Mouse (Mus musculus): ENCODE data around the gene Ubr4. TPM values are rescaled to one million over a fixed set of nuclear protein-coding genes. Genes with fewer than 3 reads are reported as not detected.

Gene Ubr4
- polyA plus RNA-seq (2012; rRNA removed): 156 and 159 TPM in 2 replicates

GRCm38 (mm10) chr4:139351931-139352711, at the start of gene Ubr4, which contains the start of the genes Mrto4 and Emc1:
Ubr4 (plus strand) TSS chr4:139352609.
Mrto4 (minus strand) TSS chr4:139352576.
Emc1 (plus strand) TSS chr4:139352587.
- no peak for DNase-seq (ENCODE audit: low read depth)

GRCm38 (mm10) chr4:139305521-139305920, 46.9 kb upstream of the Ubr4 start:
- DNase-seq (ENCODE audit: low read depth): no peak

GRCm38 (mm10) chr4:139307916-139308315, 44.5 kb upstream of the Ubr4 start:
- DNase-seq (ENCODE audit: low read depth): no peak

DNA sequence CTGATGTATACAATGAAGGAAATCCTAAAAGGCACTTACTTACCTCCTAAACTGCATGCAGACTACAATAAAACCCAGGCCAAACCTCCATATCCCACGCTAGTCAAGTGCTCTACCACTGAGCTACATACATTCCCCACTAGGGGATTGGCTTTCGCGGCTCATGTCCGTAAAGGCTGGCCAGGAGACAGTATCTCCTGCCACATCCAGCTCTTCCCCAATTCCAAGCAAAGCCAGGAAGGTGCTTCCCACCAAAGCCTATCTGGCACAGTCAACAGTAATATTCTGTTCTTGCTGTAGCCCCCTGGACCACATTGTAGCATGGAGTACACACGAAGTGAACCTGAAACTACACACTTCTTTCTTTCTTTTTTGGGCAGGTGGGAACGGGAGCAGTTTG, 42.8 kb upstream of the Ubr4 start:
- DNase-seq (ENCODE audit: low read depth): no peak

- DNase-seq (ENCODE audit: low read depth): no peak
These were observed 42.1 kb upstream of the Ubr4 start, which contains the start of the genes Pqlc2 and Akr7a5 for GRCm38 (mm10) chr4:139310171-139310898. Pqlc2 (minus strand) TSS chr4:139310708. Akr7a5 (plus strand) TSS chr4:139310744.

GRCm38 (mm10) chr4:139310899-139311701, 41.3 kb upstream of the Ubr4 start:
- DNase-seq (ENCODE audit: low read depth): no peak

- DNase-seq (ENCODE audit: low read depth): no peak
These were observed 40.7 kb upstream of the Ubr4 start for GRCm38 (mm10) chr4:139311707-139312106.

DNA sequence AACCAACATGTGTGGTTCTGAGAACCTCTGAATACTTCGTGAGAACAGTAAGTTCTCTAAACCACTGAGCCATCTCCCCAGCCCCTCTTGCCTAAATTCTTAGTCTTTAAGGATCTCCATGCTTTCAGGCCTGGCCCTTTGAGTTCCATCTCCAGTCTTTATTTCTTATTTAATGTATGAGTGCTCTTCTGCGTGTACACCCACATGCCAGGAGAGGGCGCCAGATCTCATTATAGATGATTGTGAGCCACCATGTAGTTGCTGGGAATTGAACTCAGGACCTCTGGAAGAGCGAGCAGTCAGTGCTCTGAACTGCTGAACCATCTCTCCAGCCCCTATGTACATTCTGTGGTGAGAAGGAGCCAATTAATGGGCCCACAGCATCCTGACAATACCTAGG, 39.8 kb upstream of the Ubr4 start:
- no peak for DNase-seq (ENCODE audit: low read depth)

DNA sequence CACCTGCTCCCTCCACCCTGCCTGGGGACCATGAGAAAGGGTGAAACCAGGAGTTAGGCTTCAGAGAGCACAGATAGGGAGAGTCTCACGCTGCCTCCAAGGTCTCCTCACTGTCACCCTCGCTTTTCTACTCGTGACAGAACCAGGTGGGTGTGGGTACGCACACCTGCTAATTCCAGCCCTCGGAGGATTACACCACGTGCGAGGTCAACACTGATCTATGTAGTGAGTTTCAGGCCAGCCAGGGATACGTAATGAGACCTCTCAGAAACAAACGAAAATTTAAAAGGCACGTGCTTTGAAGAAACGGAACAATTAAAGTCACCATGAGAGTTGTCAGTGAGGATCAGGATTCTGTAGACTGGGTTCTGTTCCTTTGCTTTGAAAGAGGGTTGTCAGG, 34.0 kb upstream of the Ubr4 start:
- no peak for DNase-seq (ENCODE audit: low read depth)

DNA sequence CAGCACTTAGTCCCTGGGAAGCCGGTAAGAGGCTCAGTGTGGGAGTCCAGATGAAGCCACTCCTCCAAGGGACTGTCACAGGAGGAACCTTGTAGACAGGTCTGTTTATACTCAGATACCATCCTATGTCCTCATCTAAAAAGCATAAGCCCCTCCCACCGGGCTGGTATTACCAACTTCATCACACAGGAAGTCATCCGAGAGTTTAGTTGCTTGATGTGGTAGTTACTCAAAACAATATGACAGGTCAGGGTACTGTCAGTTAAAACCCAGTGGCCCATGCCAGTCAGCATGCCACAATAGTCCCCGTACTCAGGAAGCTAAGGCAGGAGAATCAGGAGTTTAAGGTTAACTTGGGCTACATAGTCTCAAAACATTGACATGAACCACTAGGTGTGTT, 32.7 kb upstream of the Ubr4 start:
- DNase-seq (ENCODE audit: low read depth): no peak

DNA sequence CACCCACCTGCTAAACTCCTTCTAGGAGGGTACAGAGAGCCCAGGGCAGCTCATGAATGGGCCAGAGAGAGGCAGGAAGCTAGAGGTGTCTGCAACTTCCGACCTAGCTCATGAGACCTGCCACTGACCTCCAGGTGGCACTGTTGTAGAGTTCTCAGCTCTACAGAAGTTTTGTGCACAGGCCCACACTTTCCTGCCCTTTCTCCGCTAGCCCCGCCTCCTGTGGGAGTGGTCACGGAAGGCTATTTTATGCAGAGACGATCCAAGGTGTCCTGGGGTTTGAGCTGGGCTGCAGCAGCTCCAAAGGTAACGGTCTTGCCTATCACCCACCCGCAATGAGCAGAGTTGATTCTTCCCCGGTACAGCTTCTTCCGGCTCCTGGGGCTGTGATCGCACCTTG, 21.8 kb upstream of the Ubr4 start:
- DNase-seq (ENCODE audit: low read depth): no peak

GRCm38 (mm10) chr4:139334631-139335295, 17.6 kb upstream of the Ubr4 start:
- DNase-seq (ENCODE audit: low read depth): no peak

DNA sequence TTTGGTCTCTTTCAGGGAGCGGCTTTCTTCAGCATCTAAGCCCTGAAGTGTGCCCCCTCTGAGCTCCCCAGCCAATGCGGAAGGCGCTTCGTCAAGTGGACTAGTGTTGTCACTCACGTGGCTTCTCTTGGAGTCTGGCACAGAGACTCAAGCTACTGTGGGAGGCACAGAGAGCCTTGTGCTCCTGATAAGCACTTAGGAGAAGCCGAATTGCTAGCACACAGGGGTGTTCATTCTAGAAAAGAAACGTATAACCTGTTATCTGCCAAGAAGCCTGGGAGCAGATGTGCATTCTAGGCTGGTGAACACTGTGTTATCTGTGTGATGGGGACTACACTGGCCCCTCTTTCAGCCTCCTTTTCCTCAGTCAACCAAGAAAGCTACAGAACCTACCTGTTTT, 16.9 kb upstream of the Ubr4 start:
- DNase-seq (ENCODE audit: low read depth): no peak

DNA sequence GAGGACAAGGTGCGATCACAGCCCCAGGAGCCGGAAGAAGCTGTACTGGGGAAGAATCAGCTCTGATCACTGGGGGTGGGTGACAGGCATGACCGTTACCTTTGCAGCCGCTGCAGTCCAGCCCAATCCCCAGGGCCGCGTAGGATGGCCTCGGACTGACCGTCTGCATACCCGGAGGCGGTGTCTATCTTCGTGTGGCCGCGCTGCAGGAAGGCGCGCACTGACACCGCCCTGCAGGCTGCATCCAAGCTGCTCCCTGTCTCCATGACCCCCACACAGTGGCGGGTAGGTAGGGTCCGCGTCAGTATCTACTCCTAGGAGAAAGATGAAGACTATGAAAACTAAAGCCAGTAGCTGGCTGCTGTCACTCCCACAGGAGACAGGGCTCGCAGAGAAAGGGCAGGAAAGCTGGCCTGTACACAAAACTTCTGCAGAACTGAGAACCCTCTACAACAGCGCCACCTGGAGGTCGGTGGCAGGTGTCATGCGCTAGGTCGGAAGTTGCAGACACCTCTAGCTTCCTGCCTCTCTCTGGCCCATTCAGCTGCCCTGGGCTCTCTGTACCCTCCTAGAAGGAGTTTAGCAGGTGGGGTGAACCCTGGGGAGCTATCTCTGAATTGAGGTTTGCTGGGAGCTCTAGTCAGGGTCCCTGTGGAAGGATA, 15.5 kb upstream of the Ubr4 start:
- DNase-seq (ENCODE audit: low read depth): no peak

DNA sequence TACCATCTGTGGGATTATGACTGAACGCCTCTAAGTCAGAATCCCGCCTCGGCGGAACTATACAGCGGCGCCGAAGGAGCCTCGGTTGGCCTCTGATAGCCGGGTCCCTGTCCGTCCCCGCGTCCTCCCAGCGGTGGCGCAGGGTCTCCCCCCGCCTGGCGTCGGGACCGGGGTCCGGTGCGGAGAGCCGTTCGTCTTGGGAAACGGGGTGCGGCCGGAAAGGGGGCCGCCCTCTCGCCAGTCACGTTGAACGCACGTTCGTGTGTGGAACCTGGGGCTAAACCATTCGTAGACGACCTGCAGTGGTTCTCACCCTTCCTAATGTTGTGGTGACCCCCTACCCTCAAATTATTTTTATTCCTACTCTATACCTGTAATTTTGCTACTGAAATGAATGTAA, 14.3 kb upstream of the Ubr4 start:
- DNase-seq (ENCODE audit: low read depth): no peak

- DNase-seq (ENCODE audit: low read depth): no peak
These were observed 11.6 kb upstream of the Ubr4 start for GRCm38 (mm10) chr4:139340835-139341234.

GRCm38 (mm10) chr4:139341556-139342233, 10.7 kb upstream of the Ubr4 start:
- no peak for DNase-seq (ENCODE audit: low read depth)

- no peak for DNase-seq (ENCODE audit: low read depth)
These were observed 8.7 kb upstream of the Ubr4 start for GRCm38 (mm10) chr4:139343718-139344117.

GRCm38 (mm10) chr4:139345416-139346019, 6.9 kb upstream of the Ubr4 start:
- DNase-seq (ENCODE audit: low read depth): no peak

GRCm38 (mm10) chr4:139352832-139353231, 423 bp downstream of the Ubr4 start:
- no peak for DNase-seq (ENCODE audit: low read depth)

Data from gonadal fat pad, adult 2 months (tissue).